ENCODE assay signal across 40 mouse cellular contexts in genomic region chr10:89646918-89647317, GRCm38 (mm10). TPM values are rescaled to one million over a fixed set of nuclear protein-coding genes. Genes with fewer than 3 reads are reported as not detected.
"Had no signal": no experiment of that assay in that cellular context is flagged by ENCODE, and none has a peak within 500 bp of the region (broad histone marks: within the 10 kb centered on the region; RNA-seq: fewer than 3 reads in every experiment).

No protein-coding gene starts in this region.

- H3K27ac ChIP-seq: heart, adult 2 months; heart, embryonic 10.5 days; heart, embryonic 13.5 days; heart, embryonic 15.5 days; hindbrain, embryonic 10.5 days; hindbrain, embryonic 12.5 days; hindbrain, embryonic 13.5 days; hindbrain, embryonic 14.5 days; hindbrain, embryonic 15.5 days; hindbrain, postnatal 0 days; intestine, embryonic 15.5 days; kidney, embryonic 15.5 days; kidney, postnatal 0 days; layer of hippocampus, adult 2 months had no signal

- H3K9me3 ChIP-seq: heart, embryonic 10.5 days; heart, embryonic 12.5 days; heart, embryonic 13.5 days; heart, embryonic 15.5 days; hindbrain, embryonic 10.5 days; hindbrain, embryonic 12.5 days; hindbrain, embryonic 13.5 days; hindbrain, embryonic 15.5 days; intestine, embryonic 15.5 days; kidney, embryonic 15.5 days had no signal

- DNase-seq: heart, adult 2 months; heart, postnatal 10 days; heart, postnatal 14 days; heart, postnatal 36 days; heart, postnatal 4 days; kidney, adult 11 months; kidney, adult 18-20 months; kidney, adult 2 months; kidney, adult 8-10 months; kidney, adult 9 months; kidney, postnatal 10 days; kidney, postnatal 14 days; kidney, postnatal 25 days; kidney, postnatal 36 days; kidney, postnatal 4 days; layer of hippocampus, adult 9-11 months had no signal

- H3K4me2 ChIP-seq: heart, embryonic 11.5 days; heart, embryonic 12.5 days; heart, embryonic 13.5 days; heart, embryonic 15.5 days; hindbrain, embryonic 12.5 days; hindbrain, embryonic 13.5 days; hindbrain, embryonic 14.5 days; hindbrain, embryonic 15.5 days; intestine, embryonic 15.5 days; kidney, embryonic 15.5 days had no signal

- H3K4me1 ChIP-seq: heart, embryonic 10.5 days; heart, embryonic 12.5 days; heart, embryonic 13.5 days; heart, embryonic 15.5 days; hindbrain, embryonic 10.5 days; hindbrain, embryonic 12.5 days; hindbrain, embryonic 13.5 days; hindbrain, embryonic 15.5 days; intestine, embryonic 15.5 days; kidney, embryonic 15.5 days had no signal

- H3K27me3 ChIP-seq: heart, embryonic 12.5 days; heart, embryonic 13.5 days; heart, embryonic 15.5 days; hindbrain, embryonic 12.5 days; hindbrain, embryonic 13.5 days; hindbrain, embryonic 15.5 days; intestine, embryonic 15.5 days; kidney, embryonic 15.5 days had no signal

- H3K9ac ChIP-seq: heart, embryonic 12.5 days; heart, embryonic 13.5 days; heart, embryonic 15.5 days; hindbrain, embryonic 12.5 days; hindbrain, embryonic 13.5 days; hindbrain, embryonic 14.5 days; hindbrain, embryonic 15.5 days; intestine, embryonic 15.5 days; kidney, embryonic 15.5 days had no signal

- ATAC-seq: hindbrain, embryonic 16.5 days; hindbrain, postnatal 0 days; inflammation-experienced regulatory T-cells, adult 6 months; intestine, embryonic 15.5 days; intestine, embryonic 16.5 days; intestine, postnatal 0 days had no signal

- H3K4me3 ChIP-seq: heart, adult 2 months; heart, embryonic 10.5 days; heart, embryonic 12.5 days; heart, embryonic 13.5 days; heart, embryonic 15.5 days; hindbrain, embryonic 10.5 days; hindbrain, embryonic 12.5 days; hindbrain, embryonic 13.5 days; hindbrain, embryonic 15.5 days; intestine, embryonic 15.5 days; kidney, embryonic 15.5 days; layer of hippocampus, adult 2 months had no signal

RNA-seq across cellular contexts. Expression of gene Slc17a8, which starts 25.9 kb away (rescaled TPM):
- total RNA-seq: heart, adult 2 months; heart, adult 8-10 months; heart, postnatal 10 days; heart, postnatal 25 days; heart, postnatal 36 days; heart, postnatal 4 days; hematopoietic stem cell, adult 5-6 weeks had no signal
- polyA plus RNA-seq: heart, adult 2 months; heart, postnatal 0 days; intestine, embryonic 14.5 days had no signal
